Mouse (Mus musculus) macrophage (primary cell): ENCODE data around the gene Herc3. TPM values are rescaled to one million over a fixed set of nuclear protein-coding genes. Genes with fewer than 3 reads are reported as not detected.

Experiments used
- H3K27ac ChIP-seq: fragments of 350-480 bp; formaldehyde crosslinking; 2 replicates; pipeline ENCODE4 v1.9.0; 2021
- H3K36me3 ChIP-seq: fragments of 350-480 bp; formaldehyde crosslinking; 2 replicates; pipeline ENCODE4 v1.9.0; 2021; ENCODE audit errors: inconsistent target
- H3K4me3 ChIP-seq: fragments of 350-480 bp; formaldehyde crosslinking; 2 replicates; pipeline ENCODE4 v1.9.0; 2021; ENCODE audit errors: inconsistent target
- H3K79me2 ChIP-seq: fragments of 350-480 bp; formaldehyde crosslinking; 2 replicates; pipeline ENCODE4 v1.9.0; 2021; ENCODE audit errors: inconsistent target
- WGBS: methylation state at CpG from one replicate; pipeline ENCODE4 v1.1.7; 2026; ENCODE audit warnings: inconsistent platforms; ENCODE audit not compliant: missing documents; 5-methylcytosine and 5-hydroxymethylcytosine counted together
- polyA plus RNA-seq: library from polyadenylated mRNA; stranded (reverse); fragments of 250-400 nt; gene quantifications from 3 replicates; pipeline ENCODE4 v1.2.4, GENCODE M21; 2018; ENCODE audit warnings: inconsistent platforms

Herc3 gene
- polyA plus RNA-seq, 1 experiment from 2014 or later, result 3.5 TPM

- Histone ChIP-seq H3K4me3 (no peak overlapping the region), H3K36me3 (no peaks in the 10 kb centered on the region), H3K27ac (no peak overlapping the region), H3K79me2 (no peaks in the 10 kb centered on the region)
- WGBS, result 90% methylated on average over 2 of the region's 3 CpGs
Measured at GRCm38 (mm10) chr6:58881363-58881762, 50.1 kb downstream of the Herc3 start.

GRCm38 (mm10) chr6:58882271-58882670 is 51.0 kb downstream of the Herc3 start:
- no peak overlapping the region for H3K4me3 ChIP-seq
- no peaks in the 10 kb centered on the region for H3K79me2 ChIP-seq
- H3K36me3 ChIP-seq, result no peaks in the 10 kb centered on the region

GRCm38 (mm10) chr6:58889917-58890316 is 58.7 kb downstream of the Herc3 start:
- H3K36me3 ChIP-seq, result peaks cover 8% of the 10 kb centered on the region; the same call in 1 of the 2 replicates
- no peak overlapping the region for H3K27ac ChIP-seq
- WGBS, result 61% methylated on average over 3 of the region's 3 CpGs
- H3K4me3 ChIP-seq, result no peak overlapping the region
- H3K79me2 ChIP-seq, result no peaks in the 10 kb centered on the region

More at GRCm38 (mm10) chr6:58882271-58882670, 51.0 kb downstream of the Herc3 start:
- WGBS, result 81% methylated on average over 6 of the region's 6 CpGs
- no peak overlapping the region for H3K27ac ChIP-seq

- Histone ChIP-seq H3K36me3 (peaks cover 8% of the 10 kb centered on the region; the same call in 1 of the 2 replicates), H3K4me3 (no peak overlapping the region), H3K79me2 (no peaks in the 10 kb centered on the region), H3K27ac (no peak overlapping the region)
- 69% methylated on average over 6 of the region's 6 CpGs for WGBS
Measured at GRCm38 (mm10) chr6:58893307-58893706, 62.0 kb downstream of the Herc3 start.

GRCm38 (mm10) chr6:58894994-58895393 is 63.7 kb downstream of the Herc3 start:
- Histone ChIP-seq H3K4me3 (no peak overlapping the region), H3K36me3 (peaks cover 6% of the 10 kb centered on the region; the same call in 1 of the 2 replicates), H3K79me2 (no peaks in the 10 kb centered on the region), H3K27ac (no peak overlapping the region)
- WGBS, result 95% methylated on average over 4 of the region's 4 CpGs

GRCm38 (mm10) chr6:58896648-58897047 is 65.4 kb downstream of the Herc3 start:
- no peak overlapping the region for H3K4me3 ChIP-seq
- H3K27ac ChIP-seq, result no peak overlapping the region
- 96% methylated on average over 3 of the region's 3 CpGs for WGBS
- no peaks in the 10 kb centered on the region for H3K36me3 ChIP-seq
- no peaks in the 10 kb centered on the region for H3K79me2 ChIP-seq

GRCm38 (mm10) chr6:58899076-58899475 is 67.8 kb downstream of the Herc3 start:
- Histone ChIP-seq H3K4me3 (no peak overlapping the region), H3K27ac (no peak overlapping the region), H3K79me2 (no peaks in the 10 kb centered on the region), H3K36me3 (no peaks in the 10 kb centered on the region)
- 100% methylated on average over 3 of the region's 3 CpGs for WGBS

- Histone ChIP-seq H3K4me3 (no peak overlapping the region), H3K36me3 (no peaks in the 10 kb centered on the region), H3K79me2 (no peaks in the 10 kb centered on the region), H3K27ac (no peak overlapping the region)
- 97% methylated on average over 7 of the region's 7 CpGs for WGBS
Measured at GRCm38 (mm10) chr6:58900536-58900935, 69.3 kb downstream of the Herc3 start.

- no peak overlapping the region for H3K27ac ChIP-seq
- WGBS, result 80% methylated on average over 8 of the region's 8 CpGs
- H3K4me3 ChIP-seq, result no peak overlapping the region
- no peaks in the 10 kb centered on the region for H3K79me2 ChIP-seq
- no peaks in the 10 kb centered on the region for H3K36me3 ChIP-seq
Measured at GRCm38 (mm10) chr6:58903171-58903570, 71.9 kb downstream of the Herc3 start.

- H3K79me2 ChIP-seq, result no peaks in the 10 kb centered on the region
- H3K4me3 ChIP-seq, result no peak overlapping the region
- no peak overlapping the region for H3K27ac ChIP-seq
- no peaks in the 10 kb centered on the region for H3K36me3 ChIP-seq
- 71% methylated on average over 2 of the region's 3 CpGs for WGBS
Measured at GRCm38 (mm10) chr6:58904551-58904950, 73.3 kb downstream of the Herc3 start.

GRCm38 (mm10) chr6:58906852-58907261 is 75.6 kb downstream of the Herc3 start, which contains the start of gene Nap1l5:
Gene Nap1l5, minus strand, starts transcription at chr6:58907076.
- H3K36me3 ChIP-seq, result no peaks in the 10 kb centered on the region
- H3K27ac ChIP-seq, result no peak within 1 kb of the TSS
- H3K79me2 ChIP-seq, result no peaks in the 10 kb centered on the region
- 64% methylated on average over 33 of the region's 34 CpGs for WGBS
- H3K4me3 ChIP-seq, result no peak within 1 kb of the TSS

- Histone ChIP-seq H3K79me2 (no peaks in the 10 kb centered on the region), H3K36me3 (no peaks in the 10 kb centered on the region), H3K27ac (no peak overlapping the region), H3K4me3 (no peak overlapping the region)
- WGBS, result 97% methylated on average over 8 of the region's 8 CpGs
Measured at GRCm38 (mm10) chr6:58907336-58907735, 76.1 kb downstream of the Herc3 start.

- WGBS, result 92% methylated on average over 2 of the region's 2 CpGs
- H3K79me2 ChIP-seq, result no peaks in the 10 kb centered on the region
- no peaks in the 10 kb centered on the region for H3K36me3 ChIP-seq
- H3K27ac ChIP-seq, result no peak overlapping the region
- H3K4me3 ChIP-seq, result no peak overlapping the region
Measured at GRCm38 (mm10) chr6:58907791-58908190, 76.5 kb downstream of the Herc3 start.

- Histone ChIP-seq H3K27ac (no peak overlapping the region), H3K36me3 (no peaks in the 10 kb centered on the region), H3K4me3 (no peak overlapping the region), H3K79me2 (no peaks in the 10 kb centered on the region)
- 92% methylated on average over 5 of the region's 5 CpGs for WGBS
Measured at GRCm38 (mm10) chr6:58912842-58913241, 81.6 kb downstream of the Herc3 start.

GRCm38 (mm10) chr6:58913551-58913950 is 82.3 kb downstream of the Herc3 start:
- H3K27ac ChIP-seq, result no peak overlapping the region
- WGBS, result 100% methylated on average over 2 of the region's 3 CpGs
- no peaks in the 10 kb centered on the region for H3K36me3 ChIP-seq
- H3K79me2 ChIP-seq, result no peaks in the 10 kb centered on the region
- H3K4me3 ChIP-seq, result no peak overlapping the region

GRCm38 (mm10) chr6:58913971-58914370 is 82.7 kb downstream of the Herc3 start:
- H3K79me2 ChIP-seq, result no peaks in the 10 kb centered on the region
- no peak overlapping the region for H3K27ac ChIP-seq
- H3K36me3 ChIP-seq, result no peaks in the 10 kb centered on the region
- WGBS, result 95% methylated on average over 5 of the region's 5 CpGs
- H3K4me3 ChIP-seq, result no peak overlapping the region
